Mouse (Mus musculus) testis, adult 2 months (tissue): ENCODE data around the gene Hist1h2bk.

Experiments used
- CTCF ChIP-seq: fragments of 200-500 bp; IDR thresholded peaks from 2 replicates; pipeline ENCODE4 v1.5.1; 2012; ENCODE audit warnings: low read depth, mild to moderate bottlenecking, inconsistent platforms, low read length, moderate library complexity; ENCODE audit not compliant: control insufficient read depth, insufficient read depth, insufficient replicate concordance
- POLR2A ChIP-seq: fragments of 200-500 bp; IDR thresholded peaks from 2 replicates; pipeline ENCODE4 v1.6.1; 2012; ENCODE audit warnings: low read depth, mild to moderate bottlenecking, inconsistent platforms, low read length, moderate library complexity; ENCODE audit not compliant: control insufficient read depth

- TF ChIP-seq CTCF (no peak), POLR2A (no peak)
Observed at GRCm38 (mm10) chr13:22006334-22007120, 29.1 kb upstream of the Hist1h2bk start.
